24 mouse cellular contexts compared by ENCODE assay signal in genomic region chr7:135804730-135805129, GRCm38 (mm10).
A peak's percentile ranks its signal among the peaks of the same experiment; 100 is the strongest.
DNase-seq lines count a peak whose midpoint lies in the region; ATAC-seq and TF ChIP-seq lines count a peak whose summit lies in the region.
"Had no signal": no experiment of that assay in that cellular context is flagged by ENCODE, and none has a peak within 500 bp of the region (broad histone marks: within the 10 kb centered on the region; RNA-seq: fewer than 3 reads in every experiment).

No protein-coding gene starts in this region.

- ATAC-seq in liver, embryonic 14.5 days (ENCODE audit: insufficient read depth) = no peak
- peak; percentile 76 for ATAC-seq in common myeloid progenitor, adult 5-6 weeks (replicated peaks; ENCODE audit: low read depth, poor library complexity, severe bottlenecking)
- peak; percentile 56 for ATAC-seq in erythroblast, adult 5-6 weeks (replicated peaks; ENCODE audit: low FRiP score, poor library complexity, severe bottlenecking)
- ATAC-seq in megakaryocyte, adult 5-6 weeks (ENCODE audit: poor library complexity, severe bottlenecking) = peak; percentile 25
- ATAC-seq: CD4-positive, CD25-positive, alpha-beta regulatory T cell, adult 4 months; forebrain, embryonic 14.5 days; forebrain, postnatal 0 days; hindbrain, embryonic 16.5 days had no signal

- H3K4me1 ChIP-seq in liver, embryonic 14.5 days (replicated peaks; ENCODE audit: control insufficient read depth in 2 of 2, insufficient read depth in 2 of 2, low read length in 1 of 2) = peaks cover 14 to 21% of the 10 kb centered on the region in 2 experiments

- no peak overlapping the region for H3K27ac ChIP-seq in liver, embryonic 14.5 days
- H3K27ac ChIP-seq: gastrocnemius, adult 2 months; heart, adult 2 months; hindbrain, embryonic 10.5 days; hindbrain, embryonic 13.5 days had no signal

- H3K4me3 ChIP-seq in liver, embryonic 14.5 days (ENCODE audit: insufficient read depth in 1 of 2, low read depth in 2 of 2, low read length in 2 of 2) = no peak overlapping the region
- H3K4me3 ChIP-seq: gastrocnemius, adult 2 months; heart, adult 2 months; hindbrain, embryonic 10.5 days; hindbrain, embryonic 13.5 days had no signal

- no peaks in the 10 kb centered on the region for H3K9me3 ChIP-seq in liver, embryonic 14.5 days (ENCODE audit: control insufficient read depth, low read length)
- H3K9me3 ChIP-seq: hindbrain, embryonic 10.5 days; hindbrain, embryonic 13.5 days had no signal

- H3K4me2 ChIP-seq in liver, embryonic 14.5 days (ENCODE audit: low read depth) = no peak overlapping the region
- H3K4me2 ChIP-seq: heart, embryonic 11.5 days; hindbrain, embryonic 13.5 days had no signal

- 0 out of 2 replicates have a peak overlapping the region, but pooled peaks have one; percentile 7 for H3K9ac ChIP-seq in liver, embryonic 14.5 days (replicated peaks)
- H3K9ac ChIP-seq: forebrain, postnatal 0 days; hindbrain, embryonic 13.5 days had no signal

- 11% methylated on average over 7 of the region's 7 CpGs for WGBS in liver, embryonic 14.5 days (ENCODE audit: insufficient replicate concordance)

- H3K36me3 ChIP-seq in liver, embryonic 14.5 days (replicated peaks; ENCODE audit: control insufficient read depth, insufficient read depth, low read depth) = no peaks in the 10 kb centered on the region
- H3K36me3 ChIP-seq: hindbrain, embryonic 10.5 days; hindbrain, embryonic 13.5 days had no signal

- no peaks in the 10 kb centered on the region; the same call in 1 of the 2 replicates for H3K27me3 ChIP-seq in liver, embryonic 14.5 days (ENCODE audit: control insufficient read depth, insufficient read depth, low read length)
- H3K27me3 ChIP-seq: hindbrain, embryonic 13.5 days had no signal

- TF ChIP-seq EP300 in liver, embryonic 14.5 days (IDR thresholded peaks at IDR 0.05; ENCODE audit: low read depth) = no peak

- TF ChIP-seq CTCF in liver, embryonic 14.5 days (IDR thresholded peaks at IDR 0.05; ENCODE audit: low read depth) = no peak

- DNase-seq in liver, embryonic 14.5 days (ENCODE audit: low read depth in 3 of 3, low spot score in 3 of 3) = no peak
- no peak for DNase-seq in liver
- no peak for DNase-seq in heart, adult 9 months (ENCODE audit: low spot score in 2 of 2)
- no peak for DNase-seq in lung, postnatal 14 days
- DNase-seq in heart, adult 18-20 months = no peak
- DNase-seq: adrenal gland, adult 2 months; adrenal gland, postnatal 14 days; cerebellum, adult 11 months; cerebellum, adult 2 months; cerebellum, adult 9-11 months; cerebellum, postnatal 25 days; forebrain, postnatal 0 days; gastrocnemius, adult 2 months; gastrocnemius, postnatal 14 days; heart, adult 2 months had no signal
